10 mouse cellular contexts compared by ENCODE assay signal in genomic region chr7:28452361-28453005, GRCm38 (mm10). TPM values are rescaled to one million over a fixed set of nuclear protein-coding genes. Genes with fewer than 3 reads are reported as not detected.
A peak's percentile ranks its signal among the peaks of the same experiment; 100 is the strongest.
DNase-seq lines count a peak whose midpoint lies in the region; ATAC-seq and TF ChIP-seq lines count a peak whose summit lies in the region.
"Had no signal": no experiment of that assay in that cellular context is flagged by ENCODE, and none has a peak within 500 bp of the region (broad histone marks: within the 10 kb centered on the region; RNA-seq: fewer than 3 reads in every experiment).

No protein-coding gene starts in this region.

- no peak overlapping the region for H3K27ac ChIP-seq in heart, embryonic 12.5 days (ENCODE audit: poor library complexity, severe bottlenecking)
- no peak overlapping the region for H3K27ac ChIP-seq in embryonic fibroblast, embryonic 13.5 days (ENCODE audit: insufficient read depth, low read length)
- no peak overlapping the region for H3K27ac ChIP-seq in liver, embryonic 12.5 days

- 0 out of 2 replicates have a peak, but pooled peaks have one; percentile 9 for ATAC-seq in heart, embryonic 12.5 days (ENCODE audit: insufficient number of reproducible peaks, low FRiP score)
- ATAC-seq in liver, embryonic 12.5 days: no peak
- ATAC-seq: Patski had no signal

- no peaks in the 10 kb centered on the region for H3K27me3 ChIP-seq in heart, embryonic 12.5 days (replicated peaks)
- 0 out of 2 replicates have a peak, but pooled peaks cover 2% of the 10 kb centered on the region for H3K27me3 ChIP-seq in E14TG2a.4 (ENCODE audit: insufficient read depth, low read length)
- H3K27me3 ChIP-seq in liver, embryonic 12.5 days (replicated peaks): peaks cover 22% of the 10 kb centered on the region
- H3K27me3 ChIP-seq: Patski had no signal

- H3K36me3 ChIP-seq in heart, embryonic 12.5 days: peaks cover 2% of the 10 kb centered on the region
- peaks cover 29% of the 10 kb centered on the region for H3K36me3 ChIP-seq in E14TG2a.4 (ENCODE audit: insufficient read depth, low read length)
- no peaks in the 10 kb centered on the region for H3K36me3 ChIP-seq in liver, embryonic 12.5 days

- WGBS in heart, embryonic 12.5 days: 1% methylated on average over 22 of the region's 24 CpGs
- WGBS in liver, embryonic 12.5 days (ENCODE audit: insufficient replicate concordance): 1% methylated on average over 22 of the region's 24 CpGs

- peak overlapping the region; percentile 94 for H3K9ac ChIP-seq in heart, embryonic 12.5 days
- peak overlapping the region; percentile 70 for H3K9ac ChIP-seq in liver, embryonic 12.5 days

- no peak for TF ChIP-seq POLR2A in embryonic fibroblast, embryonic 13.5 days (IDR thresholded peaks at IDR 0.05; ENCODE audit: low read depth, low read length)

- peak overlapping the region; percentile 91 for H3K4me2 ChIP-seq in heart, embryonic 12.5 days
- H3K4me2 ChIP-seq in liver, embryonic 12.5 days: peak overlapping the region; percentile 96

- H3K9me3 ChIP-seq in heart, embryonic 12.5 days (replicated peaks): no peaks in the 10 kb centered on the region
- no peaks in the 10 kb centered on the region for H3K9me3 ChIP-seq in E14TG2a.4 (ENCODE audit: low read length)
- no peaks in the 10 kb centered on the region for H3K9me3 ChIP-seq in liver, embryonic 12.5 days (replicated peaks)

- H3K4me3 ChIP-seq in heart, embryonic 12.5 days: peak overlapping the region; percentile 79
- H3K4me3 ChIP-seq in E14TG2a.4 (replicated peaks; ENCODE audit: low read length): peak overlapping the region; percentile 85
- H3K4me3 ChIP-seq in embryonic fibroblast, embryonic 13.5 days (ENCODE audit: insufficient read depth, low read length): peak overlapping the region; percentile 37
- H3K4me3 ChIP-seq in liver, embryonic 12.5 days: peak overlapping the region; percentile 69

- peaks cover 9% of the 10 kb centered on the region; the same call in 1 of the 2 replicates for H3K4me1 ChIP-seq in heart, embryonic 12.5 days (replicated peaks)
- H3K4me1 ChIP-seq in E14TG2a.4 (replicated peaks; ENCODE audit: low read depth, low read length): peaks cover 48% of the 10 kb centered on the region
- no peaks in the 10 kb centered on the region for H3K4me1 ChIP-seq in embryonic fibroblast, embryonic 13.5 days (ENCODE audit: control insufficient read depth, insufficient read depth, low read length)
- peaks cover 17% of the 10 kb centered on the region for H3K4me1 ChIP-seq in liver, embryonic 12.5 days

- DNase-seq in heart, postnatal 4 days: no peak
- DNase-seq in urinary bladder, postnatal 10 days (ENCODE audit: low spot score): no peak
- DNase-seq in Muller cell, postnatal 12 days (ENCODE audit: inconsistent ontology term): no peak
- DNase-seq in thymus, postnatal 0 days (ENCODE audit: low spot score): no peak

- TF ChIP-seq CTCF in E14TG2a.4 (conservative IDR thresholded peaks at IDR 0.05; ENCODE audit: low read length): no peak
- TF ChIP-seq CTCF in embryonic fibroblast, embryonic 13.5 days (IDR thresholded peaks at IDR 0.05; ENCODE audit: borderline replicate concordance, insufficient read depth, low read length): no peak

RNA-seq across cellular contexts. Expression of gene Lrfn1, which starts 0.7 kb away (rescaled TPM):
- polyA plus RNA-seq in heart, embryonic 12.5 days (2016; fragmentation: Nextera tagmentation; extraction: Ambion mirVana): 1.5 and 2.0 TPM in 2 replicates
- total RNA-seq in heart, postnatal 4 days (2021): 1 to 10 TPM; 2.5 to 3.3 TPM
- polyA plus RNA-seq in embryonic fibroblast, embryonic 13.5 days (2011; ENCODE audit: insufficient read length, low read depth, missing spikeins): 4.7 and 4.9 TPM in 2 replicates
- polyA plus RNA-seq in liver, embryonic 12.5 days (2016; fragmentation: Nextera tagmentation; extraction: Ambion mirVana): 1.3 and 1.5 TPM in 2 replicates
- polyA plus RNA-seq in thymus, postnatal 0 days (2015; fragmentation: Nextera tagmentation; extraction: Ambion mirVana): 0.86 and 1.1 TPM in 2 replicates

RNA-seq across cellular contexts. Expression of gene Gmfg, which starts 15.2 kb away (rescaled TPM):
- 4.9 and 5.4 TPM in 2 replicates for polyA plus RNA-seq in heart, embryonic 12.5 days (2016; fragmentation: Nextera tagmentation; extraction: Ambion mirVana)
- 1 to 10 TPM; 7.1 to 7.5 TPM for total RNA-seq in heart, postnatal 4 days (2021)
- polyA plus RNA-seq in embryonic fibroblast, embryonic 13.5 days (2011; ENCODE audit: insufficient read length, low read depth, missing spikeins): not detected in 2 replicates
- 41.0 and 41.3 TPM in 2 replicates for polyA plus RNA-seq in liver, embryonic 12.5 days (2016; fragmentation: Nextera tagmentation; extraction: Ambion mirVana)
- 777 and 920 TPM in 2 replicates for polyA plus RNA-seq in thymus, postnatal 0 days (2015; fragmentation: Nextera tagmentation; extraction: Ambion mirVana)

RNA-seq across cellular contexts. Expression of gene Ifnl2, which starts 57.8 kb away (rescaled TPM):
- not detected in 2 replicates for polyA plus RNA-seq in heart, embryonic 12.5 days (2016; fragmentation: Nextera tagmentation; extraction: Ambion mirVana)
- not detected for total RNA-seq in heart, postnatal 4 days (2021)
- not detected in 2 replicates for polyA plus RNA-seq in embryonic fibroblast, embryonic 13.5 days (2011; ENCODE audit: insufficient read length, low read depth, missing spikeins)
- not detected in 2 replicates for polyA plus RNA-seq in liver, embryonic 12.5 days (2016; fragmentation: Nextera tagmentation; extraction: Ambion mirVana)
- polyA plus RNA-seq in thymus, postnatal 0 days (2015; fragmentation: Nextera tagmentation; extraction: Ambion mirVana): 0.30 TPM in 1 of 2 replicates, not detected in the other
- polyA plus RNA-seq: large intestine, adult 2 months; Patski had no signal

RNA-seq across cellular contexts. Expression of gene Paf1, which starts 59.7 kb away (rescaled TPM):
- polyA plus RNA-seq in heart, embryonic 12.5 days (2016; fragmentation: Nextera tagmentation; extraction: Ambion mirVana): 68.5 and 70.4 TPM in 2 replicates
- 10 to 100 TPM; 50.1 to 53.5 TPM for total RNA-seq in heart, postnatal 4 days (2021)
- 73.5 and 82.5 TPM in 2 replicates for polyA plus RNA-seq in embryonic fibroblast, embryonic 13.5 days (2011; ENCODE audit: insufficient read length, low read depth, missing spikeins)
- polyA plus RNA-seq in liver, embryonic 12.5 days (2016; fragmentation: Nextera tagmentation; extraction: Ambion mirVana): 36.5 and 42.4 TPM in 2 replicates
- 59.3 and 64.0 TPM in 2 replicates for polyA plus RNA-seq in thymus, postnatal 0 days (2015; fragmentation: Nextera tagmentation; extraction: Ambion mirVana)

RNA-seq across cellular contexts. Expression of gene Med29, which starts 60.0 kb away (rescaled TPM):
- 45.4 and 46.5 TPM in 2 replicates for polyA plus RNA-seq in heart, embryonic 12.5 days (2016; fragmentation: Nextera tagmentation; extraction: Ambion mirVana)
- 10 to 100 TPM; 22.9 to 24.5 TPM for total RNA-seq in heart, postnatal 4 days (2021)
- 18.2 and 19.4 TPM in 2 replicates for polyA plus RNA-seq in embryonic fibroblast, embryonic 13.5 days (2011; ENCODE audit: insufficient read length, low read depth, missing spikeins)
- 35.1 and 36.8 TPM in 2 replicates for polyA plus RNA-seq in liver, embryonic 12.5 days (2016; fragmentation: Nextera tagmentation; extraction: Ambion mirVana)
- 42.0 and 42.5 TPM in 2 replicates for polyA plus RNA-seq in thymus, postnatal 0 days (2015; fragmentation: Nextera tagmentation; extraction: Ambion mirVana)

Comparison
In these comparisons a context has a peak if more than half of its experiments do, and no peak if none do; other contexts are left out.
1. RNA of gene Gmfg, which starts 15.2 kb away (polyA plus RNA-seq): 777 to 920 TPM in thymus, postnatal 0 days; 41.0 to 41.3 TPM in liver, embryonic 12.5 days, 4.9 to 5.4 TPM in heart, embryonic 12.5 days and not detected in embryonic fibroblast, embryonic 13.5 days; every median in the first group is over 10 times any median in the second.
2. Peak in every context shown above with its lines, with median percentiles within 50 percentile points of each other: H3K4me3 ChIP-seq.